8 mouse cellular contexts compared by ENCODE assay signal in genomic region chr8:75219877-75220738, GRCm38 (mm10). TPM values are rescaled to one million over a fixed set of nuclear protein-coding genes. Genes with fewer than 3 reads are reported as not detected.
DNase-seq lines count a peak whose midpoint lies in the region; ATAC-seq and TF ChIP-seq lines count a peak whose summit lies in the region.

No protein-coding gene starts in this region.

- no peak overlapping the region for H3K27ac ChIP-seq in kidney, embryonic 16.5 days (ENCODE audit: low read length)
- H3K27ac ChIP-seq in cortical plate, adult 2 months (ENCODE audit: insufficient read depth, low read length) = no peak overlapping the region
- H3K27ac ChIP-seq in intestine, embryonic 15.5 days = no peak overlapping the region

- TF ChIP-seq CTCF in E14TG2a.4 (conservative IDR thresholded peaks at IDR 0.05; ENCODE audit: low read length) = 0 out of 2 replicates have a peak, but pooled peaks have one; percentile 4
- TF ChIP-seq CTCF in cortical plate, adult 2 months (IDR thresholded peaks at IDR 0.05; ENCODE audit: extremely low read depth, insufficient read depth, low read length) = peak; percentile 34; the same call in 1 of the 2 replicates

- H3K9ac ChIP-seq in kidney, embryonic 16.5 days (replicated peaks; ENCODE audit: low read length) = no peak overlapping the region
- no peak overlapping the region for H3K9ac ChIP-seq in intestine, embryonic 15.5 days

- no peak for TF ChIP-seq POLR2A in cortical plate, adult 2 months (IDR thresholded peaks at IDR 0.05; ENCODE audit: extremely low read depth, insufficient read depth, low read length)

- no peak overlapping the region for H3K4me3 ChIP-seq in kidney, embryonic 16.5 days (ENCODE audit: low read length)
- H3K4me3 ChIP-seq in E14TG2a.4 (replicated peaks; ENCODE audit: low read length) = no peak overlapping the region
- no peak overlapping the region for H3K4me3 ChIP-seq in cortical plate, adult 2 months (ENCODE audit: insufficient read depth, low read length)
- H3K4me3 ChIP-seq in intestine, embryonic 15.5 days (replicated peaks) = no peak overlapping the region

- DNase-seq in kidney, adult 9 months = peak; percentile 50
- DNase-seq in 416B (ENCODE audit: low read depth) = peak; percentile 68
- peak; percentile 22 for DNase-seq in naive thymus-derived CD4-positive, alpha-beta T cell, adult 2 months (ENCODE audit: low read depth)
- no peak for DNase-seq in right cerebral cortex, postnatal 25 days

- no peaks in the 10 kb centered on the region for H3K36me3 ChIP-seq in kidney, embryonic 16.5 days (ENCODE audit: insufficient read depth, low read length)
- H3K36me3 ChIP-seq in E14TG2a.4 (ENCODE audit: insufficient read depth, low read length) = 0 out of 2 replicates have a peak, but pooled peaks cover 3% of the 10 kb centered on the region
- H3K36me3 ChIP-seq in intestine, embryonic 15.5 days = no peaks in the 10 kb centered on the region

- H3K9me3 ChIP-seq in kidney, embryonic 16.5 days (ENCODE audit: low read length) = no peaks in the 10 kb centered on the region
- H3K9me3 ChIP-seq in E14TG2a.4 (ENCODE audit: low read length) = peaks cover 15% of the 10 kb centered on the region
- no peaks in the 10 kb centered on the region for H3K9me3 ChIP-seq in intestine, embryonic 15.5 days

- H3K27me3 ChIP-seq in kidney, embryonic 16.5 days (ENCODE audit: insufficient read depth, low read length) = peaks cover 11% of the 10 kb centered on the region
- peaks cover 28% of the 10 kb centered on the region for H3K27me3 ChIP-seq in E14TG2a.4 (ENCODE audit: insufficient read depth, low read length)
- peaks cover 14% of the 10 kb centered on the region for H3K27me3 ChIP-seq in intestine, embryonic 15.5 days (replicated peaks)

- 61% methylated on average over 5 of the region's 5 CpGs for WGBS in kidney, embryonic 16.5 days
- WGBS in intestine, embryonic 15.5 days = 58% methylated on average over 5 of the region's 5 CpGs

- ATAC-seq in kidney, embryonic 16.5 days (ENCODE audit: low FRiP score, low TSS enrichment) = no peak
- ATAC-seq in intestine, embryonic 15.5 days = no peak

- H3K4me1 ChIP-seq in kidney, embryonic 16.5 days (ENCODE audit: insufficient read depth, low read length) = 0 out of 2 replicates have a peak, but pooled peaks cover 8% of the 10 kb centered on the region
- no peaks in the 10 kb centered on the region for H3K4me1 ChIP-seq in E14TG2a.4 (replicated peaks; ENCODE audit: low read depth, low read length)
- no peaks in the 10 kb centered on the region for H3K4me1 ChIP-seq in cortical plate, adult 2 months (ENCODE audit: control insufficient read depth, insufficient read depth, low read length)
- H3K4me1 ChIP-seq in intestine, embryonic 15.5 days (replicated peaks) = no peaks in the 10 kb centered on the region

- H3K4me2 ChIP-seq in kidney, embryonic 16.5 days (replicated peaks; ENCODE audit: low read depth, low read length) = no peak overlapping the region
- H3K4me2 ChIP-seq in intestine, embryonic 15.5 days (replicated peaks) = no peak overlapping the region

RNA-seq across cellular contexts. Expression of gene Rasd2, which starts 6.4 kb away (rescaled TPM):
- 2.1 and 2.3 TPM in 2 replicates for polyA plus RNA-seq in kidney, embryonic 16.5 days (2015; fragmentation: Nextera tagmentation; extraction: Ambion mirVana)
- polyA plus RNA-seq in cortical plate, adult 2 months (2012; rRNA removed) = 44.3 and 78.6 TPM in 2 replicates
- 1.5 and 2.5 TPM in 2 replicates for polyA plus RNA-seq in intestine, embryonic 15.5 days (2015; fragmentation: Nextera tagmentation; extraction: Ambion mirVana)

Comparison
In these comparisons a context has a peak if more than half of its experiments do, and no peak if none do; other contexts are left out.
1. RNA of gene Rasd2, which starts 6.4 kb away (polyA plus RNA-seq): 44.3 to 78.6 TPM in cortical plate, adult 2 months; 2.1 to 2.3 TPM in kidney, embryonic 16.5 days and 1.5 to 2.5 TPM in intestine, embryonic 15.5 days; every median in the first group is over 10 times any median in the second.